Mouse (Mus musculus): ENCODE data around the gene Dhx29.

Gene Dhx29

GRCm38 (mm10) chr13:112927287-112928001 lies at the start of gene Dhx29, which contains the start of gene Mtrex:
Dhx29 (plus strand) TSS chr13:112927454.
Mtrex (minus strand) TSS chr13:112927398.
- peak; percentile 95 for DNase-seq (ENCODE audit: low read depth)

GRCm38 (mm10) chr13:112887234-112887633 lies 40.0 kb upstream of the Dhx29 start:
- DNase-seq (ENCODE audit: low read depth) = no peak

GRCm38 (mm10) chr13:112902176-112902575 lies 25.1 kb upstream of the Dhx29 start:
- DNase-seq (ENCODE audit: low read depth) = no peak

GRCm38 (mm10) chr13:112909663-112910062 lies 17.6 kb upstream of the Dhx29 start:
- DNase-seq (ENCODE audit: low read depth) = no peak

GRCm38 (mm10) chr13:112910434-112910833 lies 16.8 kb upstream of the Dhx29 start:
- DNase-seq (ENCODE audit: low read depth) = no peak

- DNase-seq (ENCODE audit: low read depth) = no peak
Measured at GRCm38 (mm10) chr13:112919141-112919865, 8.0 kb upstream of the Dhx29 start.

- DNase-seq (ENCODE audit: low read depth) = no peak
Measured at GRCm38 (mm10) chr13:112920906-112921305, 6.3 kb upstream of the Dhx29 start.

GRCm38 (mm10) chr13:112925266-112925665 lies 2.0 kb upstream of the Dhx29 start:
- DNase-seq (ENCODE audit: low read depth) = no peak

- no peak for DNase-seq (ENCODE audit: low read depth)
Measured at GRCm38 (mm10) chr13:112925976-112926375, 1.3 kb upstream of the Dhx29 start.

- no peak for DNase-seq (ENCODE audit: low read depth)
Measured at GRCm38 (mm10) chr13:112926796-112927195, 458 bp upstream of the Dhx29 start.

- no peak for DNase-seq (ENCODE audit: low read depth)
Measured at GRCm38 (mm10) chr13:112928038-112928668, 899 bp downstream of the Dhx29 start.

GRCm38 (mm10) chr13:112938130-112938529 lies 10.9 kb downstream of the Dhx29 start:
- DNase-seq (ENCODE audit: low read depth) = no peak

- DNase-seq (ENCODE audit: low read depth) = no peak
Measured at GRCm38 (mm10) chr13:112941879-112942330, 14.7 kb downstream of the Dhx29 start.

GRCm38 (mm10) chr13:112945312-112945711 lies 18.1 kb downstream of the Dhx29 start:
- no peak for DNase-seq (ENCODE audit: low read depth)

- no peak for DNase-seq (ENCODE audit: low read depth)
Measured at GRCm38 (mm10) chr13:112945900-112946299, 18.6 kb downstream of the Dhx29 start.

GRCm38 (mm10) chr13:112954067-112954466 lies 26.8 kb downstream of the Dhx29 start:
- DNase-seq (ENCODE audit: low read depth) = no peak

- no peak for DNase-seq (ENCODE audit: low read depth)
Measured at GRCm38 (mm10) chr13:112963081-112963480, 35.8 kb downstream of the Dhx29 start.

GRCm38 (mm10) chr13:112964421-112964820 lies 37.2 kb downstream of the Dhx29 start:
- DNase-seq (ENCODE audit: low read depth) = no peak

GRCm38 (mm10) chr13:112967267-112967666 lies 40.0 kb downstream of the Dhx29 start:
- no peak for DNase-seq (ENCODE audit: low read depth)

GRCm38 (mm10) chr13:112976720-112977119 lies 49.5 kb downstream of the Dhx29 start:
- DNase-seq (ENCODE audit: low read depth) = no peak

- no peak for DNase-seq (ENCODE audit: low read depth)
Measured at GRCm38 (mm10) chr13:112985605-112986450, 58.6 kb downstream of the Dhx29 start.

GRCm38 (mm10) chr13:112986451-112986950 lies 59.2 kb downstream of the Dhx29 start:
- no peak for DNase-seq (ENCODE audit: low read depth)

Measured in fibroblast of lung, adult 2 months (primary cell).